Mouse (Mus musculus): Measurements from ENCODE around the gene Zfp384.

Zfp384 gene

DNA sequence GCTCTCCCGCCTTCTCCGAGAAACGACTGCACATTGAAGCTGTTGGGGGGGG lies at the start of gene Zfp384:
TSS of gene Zfp384 (plus strand) at position 17 of the 52 bp plus-strand sequence.
- DNase-seq (ENCODE audit: extremely low read depth, low read depth, low spot score) = no peak

GRCm38 (mm10) chr6:124959960-124960359 lies 49.0 kb upstream of the Zfp384 start:
- DNase-seq (ENCODE audit: extremely low read depth, low read depth, low spot score) = peak; percentile 91

DNA sequence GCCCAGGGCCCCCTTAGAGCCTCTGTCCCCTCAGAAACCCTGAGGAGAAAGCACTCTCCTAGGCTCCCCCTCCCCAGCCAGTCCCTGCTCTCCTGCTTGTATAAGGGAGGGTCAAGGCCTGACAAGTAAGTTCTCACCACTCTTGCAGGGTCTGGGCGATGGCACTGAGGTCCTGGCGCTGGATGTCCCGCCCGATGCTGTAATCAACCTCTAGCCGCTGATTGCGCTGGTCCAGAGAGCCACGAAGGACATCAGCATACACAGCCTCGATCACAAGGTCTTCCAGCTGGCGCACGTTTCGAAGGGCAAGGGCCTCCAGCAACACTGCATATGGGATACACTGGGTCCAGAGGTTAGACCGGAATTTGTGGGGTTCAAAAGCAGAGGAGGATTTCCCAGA lies 47.9 kb upstream of the Zfp384 start:
- DNase-seq (ENCODE audit: extremely low read depth, low read depth, low spot score) = no peak

DNA sequence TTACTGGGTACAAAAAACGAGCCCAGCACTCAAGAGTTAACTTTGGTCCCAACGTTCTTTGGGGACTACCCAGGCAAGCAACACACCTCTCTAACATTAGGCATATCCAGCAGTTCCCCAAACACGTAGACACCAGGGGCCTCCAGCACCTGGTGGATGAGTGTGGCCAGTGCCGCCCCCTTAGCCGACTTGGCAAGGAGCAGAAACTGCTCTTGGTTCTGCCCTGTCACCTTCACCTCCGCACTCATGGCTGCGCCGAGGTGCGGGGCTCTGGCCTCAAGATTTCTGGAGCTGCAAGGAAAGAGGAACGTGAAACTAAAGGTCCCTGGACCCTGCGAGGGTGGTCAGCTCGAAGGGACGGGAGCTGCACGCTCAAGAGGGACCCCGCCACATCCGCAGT lies 44.3 kb upstream of the Zfp384 start:
- DNase-seq (ENCODE audit: extremely low read depth, low read depth, low spot score) = no peak

DNA sequence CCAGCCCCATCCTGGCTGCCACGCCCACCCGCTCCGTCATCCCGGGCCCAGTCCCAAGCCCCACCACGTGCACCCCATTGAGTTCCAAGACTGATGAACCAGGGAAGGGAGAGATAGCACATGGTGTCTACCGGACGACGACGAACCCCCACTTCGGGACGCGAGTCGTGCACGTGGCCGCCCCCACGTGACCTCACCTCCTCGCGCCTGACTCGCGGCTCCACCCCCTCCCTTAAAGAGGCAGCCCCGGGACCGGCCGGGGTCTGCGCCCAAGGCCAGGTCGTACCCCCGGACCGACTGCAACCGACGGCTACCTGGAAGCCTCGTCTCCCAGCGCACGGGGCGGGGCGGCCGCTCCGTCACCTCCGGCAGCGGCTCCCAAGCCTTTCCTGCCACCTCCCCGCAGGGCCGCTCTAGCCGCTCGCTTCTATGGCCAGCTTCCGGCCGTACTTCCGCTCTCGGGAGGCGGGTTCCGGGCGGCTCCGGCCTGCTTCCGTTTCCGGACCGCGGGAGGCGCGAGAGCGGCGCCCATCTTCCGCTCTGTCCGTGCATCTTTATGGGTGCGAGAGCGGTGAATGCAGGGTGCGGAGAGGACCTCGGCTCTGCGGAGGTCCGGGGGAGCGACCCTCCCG lies 43.7 kb upstream of the Zfp384 start, which contains the start of gene Cops7a:
TSS of gene Cops7a (minus strand) at position 451 of the 632 bp plus-strand sequence.
- no peak for DNase-seq (ENCODE audit: extremely low read depth, low read depth, low spot score)

- DNase-seq (ENCODE audit: extremely low read depth, low read depth, low spot score) = no peak
Observed at GRCm38 (mm10) chr6:124965747-124966146, 43.2 kb upstream of the Zfp384 start.

DNA sequence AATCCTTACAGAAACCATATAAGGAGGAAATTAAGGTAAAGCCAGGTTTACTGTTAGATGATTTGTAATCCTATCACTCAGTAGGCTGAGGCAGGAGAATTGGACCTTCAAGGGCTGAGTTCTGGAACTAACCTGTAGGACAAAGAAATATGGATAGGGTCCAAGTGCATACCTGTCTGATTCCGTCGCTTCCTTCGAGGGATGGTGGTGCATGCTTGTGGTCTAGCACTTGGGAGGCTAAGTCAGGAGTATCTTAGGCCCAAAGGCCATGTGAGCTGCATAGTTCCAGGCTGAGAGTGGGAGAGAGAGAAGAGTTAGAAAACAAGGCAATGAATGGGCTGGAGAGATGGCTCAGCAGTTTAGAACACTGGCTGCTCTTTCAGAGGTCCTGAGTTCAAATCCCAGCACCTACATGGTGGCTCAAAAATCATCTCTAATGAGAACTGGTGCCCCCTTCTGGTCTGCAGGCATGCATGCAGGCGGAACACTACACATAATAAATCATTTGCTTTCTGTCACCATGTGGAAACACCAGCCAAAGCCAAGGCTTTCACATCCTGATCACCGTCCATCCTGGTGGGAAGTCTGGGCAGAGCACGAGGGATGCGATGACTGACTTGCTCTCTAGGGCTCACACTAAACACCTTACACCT lies 42.4 kb upstream of the Zfp384 start:
- no peak for DNase-seq (ENCODE audit: extremely low read depth, low read depth, low spot score)

DNA sequence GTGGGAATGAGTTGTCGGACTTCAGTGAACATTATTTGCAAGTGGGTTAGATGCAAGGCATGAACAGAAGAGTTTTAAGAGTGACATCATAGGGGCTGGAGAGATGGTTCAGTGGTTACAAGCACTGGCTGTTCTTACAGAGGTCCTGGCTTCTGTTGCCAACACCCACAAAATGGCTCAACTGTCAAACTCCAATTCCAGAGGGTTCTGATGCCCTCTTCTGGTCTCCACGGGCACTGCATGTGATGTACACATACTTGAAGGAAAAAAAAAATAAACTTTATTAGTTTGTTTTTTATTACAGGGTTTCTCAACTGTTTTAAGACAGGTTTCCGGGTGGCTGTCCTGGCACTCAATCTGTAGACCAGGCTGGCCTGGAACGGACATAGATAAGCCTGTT lies 41.2 kb upstream of the Zfp384 start:
- DNase-seq (ENCODE audit: extremely low read depth, low read depth, low spot score) = no peak

DNA sequence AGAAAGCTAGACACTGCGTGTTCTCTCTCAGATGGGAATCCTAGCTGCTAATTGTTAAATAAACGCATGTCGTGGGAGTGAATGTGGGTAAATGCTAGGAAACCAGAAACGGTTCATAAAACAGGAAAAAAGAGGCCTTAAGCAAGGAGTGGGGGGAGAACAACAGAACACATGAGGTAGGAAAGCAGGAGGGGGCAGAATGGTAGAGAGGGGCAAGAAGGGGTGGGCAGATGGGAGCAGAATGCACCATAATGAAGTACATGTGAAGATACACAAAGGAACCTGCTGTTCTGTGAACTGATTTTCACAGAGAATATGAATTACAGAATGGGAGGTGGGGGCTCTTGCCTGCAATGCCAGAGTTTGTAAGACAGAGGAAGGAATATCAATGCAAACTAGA lies 16.7 kb upstream of the Zfp384 start:
- no peak for DNase-seq (ENCODE audit: extremely low read depth, low read depth, low spot score)

GRCm38 (mm10) chr6:124993365-124993764 lies 15.6 kb upstream of the Zfp384 start:
- no peak for DNase-seq (ENCODE audit: extremely low read depth, low read depth, low spot score)

GRCm38 (mm10) chr6:124993876-124994275 lies 15.1 kb upstream of the Zfp384 start:
- no peak for DNase-seq (ENCODE audit: extremely low read depth, low read depth, low spot score)

GRCm38 (mm10) chr6:124995246-124995645 lies 13.7 kb upstream of the Zfp384 start:
- no peak for DNase-seq (ENCODE audit: extremely low read depth, low read depth, low spot score)

- DNase-seq (ENCODE audit: extremely low read depth, low read depth, low spot score) = no peak
Observed at GRCm38 (mm10) chr6:124995831-124996403, 13.0 kb upstream of the Zfp384 start.

- no peak for DNase-seq (ENCODE audit: extremely low read depth, low read depth, low spot score)
Observed at GRCm38 (mm10) chr6:124996551-124997501, 12.1 kb upstream of the Zfp384 start, which contains the start of gene Pianp. TSS of gene Pianp (plus strand) at chr6:124996694.

DNA sequence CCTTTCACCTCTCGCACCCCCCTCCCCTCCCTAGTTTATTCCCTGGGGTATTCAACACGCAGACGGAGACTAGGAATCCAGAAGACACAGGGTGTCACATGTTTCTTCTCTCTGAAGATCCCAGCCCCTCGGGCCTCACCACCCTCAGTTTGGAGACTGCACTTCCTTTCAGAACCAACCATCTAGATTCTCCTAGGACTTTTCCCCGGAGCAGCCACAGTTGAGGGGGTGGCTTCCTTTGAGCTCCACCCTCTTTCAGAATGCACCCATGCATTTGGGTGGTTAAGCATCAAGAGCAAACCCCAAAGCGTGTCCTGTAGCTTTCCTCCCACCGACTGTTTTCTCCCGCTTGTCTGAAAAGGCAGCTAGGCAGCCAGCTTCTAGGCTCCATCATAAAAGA lies 10.9 kb upstream of the Zfp384 start:
- DNase-seq (ENCODE audit: extremely low read depth, low read depth, low spot score) = no peak

- no peak for DNase-seq (ENCODE audit: extremely low read depth, low read depth, low spot score)
Observed at GRCm38 (mm10) chr6:124999091-124999490, 9.9 kb upstream of the Zfp384 start.

GRCm38 (mm10) chr6:124999546-124999945 lies 9.4 kb upstream of the Zfp384 start:
- DNase-seq (ENCODE audit: extremely low read depth, low read depth, low spot score) = no peak

- no peak for DNase-seq (ENCODE audit: extremely low read depth, low read depth, low spot score)
Observed at GRCm38 (mm10) chr6:125003706-125004105, 5.2 kb upstream of the Zfp384 start.

DNA sequence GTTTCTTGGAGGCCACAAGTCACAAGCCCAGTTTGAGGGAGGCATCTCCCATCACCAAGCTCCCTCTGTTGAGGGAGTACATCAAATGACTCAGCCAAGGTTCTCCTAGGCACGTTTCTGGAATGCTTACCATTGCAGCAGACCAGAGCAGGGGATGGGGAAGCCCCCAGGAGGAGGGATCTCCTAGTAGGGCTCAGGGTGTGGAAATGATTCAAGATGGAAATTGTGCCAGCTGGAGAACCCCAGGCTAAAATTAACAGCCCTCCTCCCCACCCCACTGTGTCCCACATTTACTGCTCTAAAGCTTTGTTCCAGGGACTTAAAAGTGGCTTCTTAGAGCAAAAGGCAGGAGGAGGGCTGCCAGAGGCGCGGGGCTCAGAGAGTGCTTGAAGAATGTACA lies 3.9 kb upstream of the Zfp384 start:
- DNase-seq (ENCODE audit: extremely low read depth, low read depth, low spot score) = no peak

GRCm38 (mm10) chr6:125008060-125008459 lies 885 bp upstream of the Zfp384 start:
- no peak for DNase-seq (ENCODE audit: extremely low read depth, low read depth, low spot score)

- DNase-seq (ENCODE audit: extremely low read depth, low read depth, low spot score) = peak; percentile 95
Observed at GRCm38 (mm10) chr6:125008586-125009128, 288 bp upstream of the Zfp384 start.
